Mouse (Mus musculus) stomach, embryonic 14.5 days (tissue): Measurements from ENCODE around the gene Sirt7. TPM values are rescaled to one million over a fixed set of nuclear protein-coding genes. Genes with fewer than 3 reads are reported as not detected.
A peak's percentile ranks its signal among the peaks of the same experiment; 100 is the strongest.

Source experiments
- ATAC-seq: fragments of 200-750 bp; cut with Nextera tagmentation; 2 replicates; pipeline ENCODE4 v1.8.0; 2017; ENCODE audit warnings: low read depth, moderate TSS enrichment; ENCODE audit not compliant: insufficient number of reproducible peaks, insufficient read depth, low FRiP score
- H3K27ac ChIP-seq: fragments of 300-500 bp; sonication (generic); 2 replicates; pipeline ENCODE4 v1.5.1; 2014; ENCODE audit warnings: mild to moderate bottlenecking, low read length, moderate library complexity, mixed read lengths
- H3K27me3 ChIP-seq: fragments of 300-500 bp; sonication (generic); 2 replicates; pipeline ENCODE4 v1.6.1; 2014; ENCODE audit warnings: low read length, control low read depth, mixed read lengths; ENCODE audit not compliant: control insufficient read depth, insufficient read depth
- H3K36me3 ChIP-seq: fragments of 300-500 bp; sonication (generic); 2 replicates; pipeline ENCODE4 v1.6.1; 2014; ENCODE audit warnings: mild to moderate bottlenecking, control low read depth, low read length, moderate library complexity, mixed read lengths; ENCODE audit not compliant: control insufficient read depth, insufficient read depth
- H3K4me1 ChIP-seq: fragments of 300-500 bp; sonication (generic); 2 replicates; pipeline ENCODE4 v1.6.1; 2014; ENCODE audit warnings: low read length, control low read depth, mixed read lengths; ENCODE audit not compliant: control insufficient read depth, insufficient read depth
- H3K4me2 ChIP-seq: fragments of 300-500 bp; sonication (generic); replicated peaks from 2 replicates; pipeline ENCODE4 v1.6.1; 2014; ENCODE audit warnings: low read depth, low read length, control low read depth
- H3K4me3 ChIP-seq: fragments of 300-500 bp; sonication (generic); 2 replicates; pipeline ENCODE4 v1.5.1; 2014; ENCODE audit warnings: low read depth, low read length, control low read depth
- H3K9ac ChIP-seq: fragments of 300-500 bp; sonication (generic); replicated peaks from 2 replicates; pipeline ENCODE4 v1.6.1; 2014; ENCODE audit warnings: low read depth, mild to moderate bottlenecking, control low read depth, low read length, moderate library complexity, mixed read lengths
- H3K9me3 ChIP-seq: fragments of 300-500 bp; sonication (generic); 2 replicates; pipeline ENCODE4 v1.6.1; 2016; ENCODE audit warnings: low read depth, low read length, control low read depth; ENCODE audit not compliant: control insufficient read depth
- WGBS: fragments of 180-500 bp; shearing (Covaris S2); extraction: QIAGEN DNeasy Blood & Tissue Kit; methylation state at CpG from one replicate; pipeline ENCODE4 v1.1.7; 2014; 5-methylcytosine and 5-hydroxymethylcytosine counted together
- polyA plus RNA-seq: library from polyadenylated mRNA; unstranded; fragments of >200 nt; fragmentation: Nextera tagmentation; extraction: Ambion mirVana; gene quantifications from 2 replicates; pipeline ENCODE4 v1.2.1, GENCODE M21; 2014

Sirt7 gene
- polyA plus RNA-seq, 1 experiment from 2014 or later = 36.1 TPM

DNA sequence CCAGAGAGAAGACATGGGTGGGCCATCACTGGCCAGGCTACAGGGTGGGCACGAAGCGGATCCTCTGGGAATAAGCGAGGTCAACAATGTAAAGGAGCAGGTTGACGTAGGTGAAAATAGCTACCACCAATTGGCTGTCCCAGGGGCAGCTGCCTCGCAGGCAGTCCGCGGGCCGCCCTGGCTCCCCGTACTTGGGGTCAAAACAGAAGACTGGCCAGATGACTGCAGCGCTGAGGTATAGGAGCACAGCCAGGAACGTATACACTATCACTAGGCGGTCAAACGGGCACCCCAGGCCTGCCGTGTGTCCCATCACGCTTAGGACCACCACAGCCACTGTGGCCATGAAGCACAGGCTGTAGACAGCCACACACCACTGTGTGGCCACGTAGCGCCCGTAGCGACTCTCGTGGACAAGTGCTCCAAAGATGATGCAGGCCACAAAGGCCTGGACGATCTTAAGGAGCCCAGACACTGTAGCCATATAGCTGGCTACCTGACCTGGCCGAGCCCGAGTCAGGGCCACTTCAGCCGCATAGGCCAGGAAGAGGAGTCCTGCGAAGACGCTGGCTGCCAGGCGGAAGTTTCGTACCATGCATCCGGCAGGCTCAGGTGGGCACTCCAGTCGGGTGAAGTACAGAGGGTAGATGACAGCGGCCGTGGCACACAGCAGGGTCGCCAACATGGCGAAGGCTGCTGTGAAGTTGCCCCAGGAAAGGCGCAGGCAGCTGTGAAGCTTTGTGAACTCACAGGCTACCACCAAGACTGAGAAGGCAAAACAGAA is 22.2 kb upstream of the Sirt7 start:
- no peaks in the 10 kb centered on the region for H3K27me3 ChIP-seq
- ATAC-seq = no peak
- H3K27ac ChIP-seq = no peak overlapping the region
- H3K4me2 ChIP-seq = peak overlapping the region; percentile 27; the same call in 1 of the 2 replicates
- no peaks in the 10 kb centered on the region for H3K36me3 ChIP-seq
- H3K4me3 ChIP-seq = no peak overlapping the region
- no peak overlapping the region for H3K9ac ChIP-seq
- H3K9me3 ChIP-seq = no peaks in the 10 kb centered on the region
- WGBS = 77% methylated on average over 35 of the region's 35 CpGs
- H3K4me1 ChIP-seq = peaks cover 18% of the 10 kb centered on the region

DNA sequence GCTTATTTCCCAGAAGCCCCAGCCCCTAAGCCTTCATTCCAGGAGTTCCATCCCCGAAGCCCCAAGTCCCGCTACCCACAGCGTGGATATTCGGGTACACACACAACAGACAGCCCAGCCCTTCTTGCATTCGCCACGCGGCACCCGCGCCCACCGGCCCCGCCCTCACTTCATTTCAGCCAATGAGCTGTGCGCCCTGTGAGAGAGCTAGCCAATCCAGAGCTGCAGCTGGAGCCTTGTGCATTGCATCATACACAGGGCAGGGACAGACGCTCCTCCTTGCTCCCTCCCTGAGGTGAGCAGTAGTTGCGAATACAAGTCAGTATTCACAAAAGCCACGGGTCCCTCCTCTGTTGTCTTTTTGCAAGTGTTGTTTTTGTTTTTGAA is 18.6 kb upstream of the Sirt7 start, which contains the start of gene Pycr1:
Gene Pycr1 (minus strand): TSS at position 169 of the 387 bp plus-strand sequence.
- Histone ChIP-seq H3K27me3 (no peaks in the 10 kb centered on the region), H3K9me3 (no peaks in the 10 kb centered on the region), H3K36me3 (no peaks in the 10 kb centered on the region), H3K4me3 (peak within 1 kb of the TSS; percentile 43), H3K27ac (peak within 1 kb of the TSS; percentile 27; the same call in 1 of the 2 replicates), H3K4me2 (peak within 1 kb of the TSS; percentile 94), H3K4me1 (peaks cover 20% of the 10 kb centered on the region), H3K9ac (peak within 1 kb of the TSS; percentile 63)
- ATAC-seq = peak; percentile 100
- WGBS = under 1% methylated on average over 15 of the region's 15 CpGs

DNA sequence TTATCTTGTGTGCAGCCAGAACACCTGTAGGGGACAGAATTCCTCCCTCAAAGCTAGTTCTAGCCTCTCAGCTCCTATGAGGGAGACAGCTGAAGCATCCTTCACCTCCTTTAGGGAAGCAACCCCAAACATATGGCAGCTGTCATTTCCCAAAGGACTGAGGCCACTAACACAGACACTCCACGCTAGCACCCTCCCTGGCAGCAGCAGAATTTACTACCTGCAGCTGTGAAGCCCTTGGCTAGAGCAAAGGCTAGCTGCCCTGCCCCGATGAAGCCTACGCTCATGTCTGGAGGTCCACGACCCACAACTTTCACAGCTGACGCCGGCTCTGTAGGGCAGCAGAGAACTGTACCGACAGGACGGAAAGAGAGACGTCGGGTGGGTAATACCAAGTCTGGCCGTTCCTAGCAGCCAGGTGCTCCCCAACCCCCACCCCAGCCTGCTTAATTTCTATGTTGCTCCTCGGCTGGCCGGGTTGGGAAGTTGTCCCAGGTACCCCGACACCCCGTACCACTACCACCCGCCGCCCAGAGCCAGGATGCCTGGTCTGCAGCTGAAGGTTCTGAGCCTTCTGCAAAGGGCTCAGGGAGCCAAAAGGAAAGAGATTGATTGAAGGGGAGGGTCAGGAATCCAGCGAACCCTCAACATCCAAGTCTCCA is 18.0 kb upstream of the Sirt7 start:
- Histone ChIP-seq H3K9ac (peak overlapping the region; percentile 63), H3K4me3 (peak overlapping the region; percentile 43), H3K36me3 (no peaks in the 10 kb centered on the region), H3K4me2 (peak overlapping the region; percentile 94), H3K27ac (peak overlapping the region; percentile 27; the same call in 1 of the 2 replicates), H3K27me3 (no peaks in the 10 kb centered on the region), H3K9me3 (no peaks in the 10 kb centered on the region), H3K4me1 (peaks cover 17% of the 10 kb centered on the region)
- under 1% methylated on average over 18 of the region's 18 CpGs for WGBS
- ATAC-seq = peak; percentile 35

DNA sequence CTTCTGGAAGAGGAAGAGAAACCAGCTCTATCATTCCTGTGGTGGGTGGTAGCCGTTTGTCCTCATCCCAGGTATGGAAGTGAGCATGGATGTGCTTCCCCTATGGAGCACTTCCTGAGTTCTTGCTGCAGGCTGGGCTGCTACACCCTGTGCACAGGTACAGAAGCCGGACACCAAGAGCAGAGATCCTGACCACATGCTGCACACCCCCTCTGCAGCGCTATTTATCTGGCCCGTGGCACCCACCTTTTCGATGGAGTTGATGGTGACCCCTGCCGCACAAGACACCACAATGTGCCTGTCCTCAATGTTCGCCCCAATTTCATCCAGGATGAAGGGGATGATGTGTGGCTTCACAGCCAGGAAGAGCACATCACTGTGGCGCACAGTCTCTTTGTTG is 16.8 kb upstream of the Sirt7 start:
- Histone ChIP-seq H3K27me3 (no peaks in the 10 kb centered on the region), H3K36me3 (no peaks in the 10 kb centered on the region), H3K9ac (no peak overlapping the region), H3K4me2 (no peak overlapping the region; the same call in 1 of the 2 replicates), H3K27ac (no peak overlapping the region), H3K4me1 (peaks cover 13% of the 10 kb centered on the region), H3K4me3 (no peak overlapping the region), H3K9me3 (no peaks in the 10 kb centered on the region)
- WGBS = 81% methylated on average over 8 of the region's 8 CpGs
- ATAC-seq = no peak

DNA sequence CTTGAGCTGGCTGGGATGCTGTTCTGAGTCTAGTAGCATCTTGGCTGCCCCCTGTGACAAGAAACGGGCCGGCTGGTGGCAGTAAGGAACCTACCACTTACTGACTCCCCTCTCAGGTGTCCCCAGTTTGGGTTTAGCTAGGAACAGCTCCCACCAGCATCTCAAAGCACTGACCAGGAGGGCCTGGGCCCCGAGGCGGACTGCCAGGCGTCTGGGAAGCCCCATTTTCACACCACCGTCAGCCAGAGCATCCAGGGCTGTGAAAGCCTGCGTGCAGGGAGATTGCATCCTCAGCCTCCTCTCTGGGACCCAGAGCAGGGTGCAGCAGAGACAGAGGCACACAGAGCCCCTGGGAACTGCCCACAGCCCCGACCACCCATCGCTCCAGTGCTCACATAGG is 16.2 kb upstream of the Sirt7 start:
- H3K27me3 ChIP-seq = no peaks in the 10 kb centered on the region
- WGBS = 58% methylated on average over 9 of the region's 9 CpGs
- H3K9ac ChIP-seq = no peak overlapping the region

DNA sequence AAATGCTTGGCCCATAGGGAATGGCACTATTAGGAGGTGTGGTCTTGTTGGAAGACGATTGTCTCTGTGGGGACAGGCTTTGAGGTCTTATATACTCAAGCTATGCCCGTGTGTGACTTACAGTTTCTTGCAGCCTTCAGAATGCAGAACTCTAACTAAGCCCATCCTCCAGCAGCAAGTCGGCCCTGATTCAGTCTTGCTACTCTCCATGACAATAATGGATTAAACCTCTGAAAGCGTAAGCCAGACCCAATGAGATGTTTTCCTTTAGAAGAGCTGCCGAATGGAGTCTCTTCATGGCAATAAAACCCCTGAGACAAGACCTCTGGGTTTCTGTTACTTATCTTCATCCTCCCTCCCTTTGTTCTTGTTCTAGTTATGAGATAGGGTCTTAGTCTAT is 9.8 kb upstream of the Sirt7 start:
- 85% methylated on average over 5 of the region's 5 CpGs for WGBS
- Histone ChIP-seq H3K4me1 (peaks cover 27% of the 10 kb centered on the region), H3K4me2 (no peak overlapping the region), H3K27me3 (no peaks in the 10 kb centered on the region), H3K36me3 (no peaks in the 10 kb centered on the region), H3K4me3 (no peak overlapping the region), H3K9me3 (no peaks in the 10 kb centered on the region), H3K27ac (no peak overlapping the region), H3K9ac (no peak overlapping the region)
- ATAC-seq = no peak

More for the DNA sequence above, 16.2 kb upstream of the Sirt7 start:
- no peak for ATAC-seq
- H3K4me1 ChIP-seq = peaks cover 13% of the 10 kb centered on the region
- H3K9me3 ChIP-seq = no peaks in the 10 kb centered on the region
- no peak overlapping the region for H3K4me3 ChIP-seq
- no peak overlapping the region for H3K4me2 ChIP-seq
- no peaks in the 10 kb centered on the region for H3K36me3 ChIP-seq
- H3K27ac ChIP-seq = no peak overlapping the region

DNA sequence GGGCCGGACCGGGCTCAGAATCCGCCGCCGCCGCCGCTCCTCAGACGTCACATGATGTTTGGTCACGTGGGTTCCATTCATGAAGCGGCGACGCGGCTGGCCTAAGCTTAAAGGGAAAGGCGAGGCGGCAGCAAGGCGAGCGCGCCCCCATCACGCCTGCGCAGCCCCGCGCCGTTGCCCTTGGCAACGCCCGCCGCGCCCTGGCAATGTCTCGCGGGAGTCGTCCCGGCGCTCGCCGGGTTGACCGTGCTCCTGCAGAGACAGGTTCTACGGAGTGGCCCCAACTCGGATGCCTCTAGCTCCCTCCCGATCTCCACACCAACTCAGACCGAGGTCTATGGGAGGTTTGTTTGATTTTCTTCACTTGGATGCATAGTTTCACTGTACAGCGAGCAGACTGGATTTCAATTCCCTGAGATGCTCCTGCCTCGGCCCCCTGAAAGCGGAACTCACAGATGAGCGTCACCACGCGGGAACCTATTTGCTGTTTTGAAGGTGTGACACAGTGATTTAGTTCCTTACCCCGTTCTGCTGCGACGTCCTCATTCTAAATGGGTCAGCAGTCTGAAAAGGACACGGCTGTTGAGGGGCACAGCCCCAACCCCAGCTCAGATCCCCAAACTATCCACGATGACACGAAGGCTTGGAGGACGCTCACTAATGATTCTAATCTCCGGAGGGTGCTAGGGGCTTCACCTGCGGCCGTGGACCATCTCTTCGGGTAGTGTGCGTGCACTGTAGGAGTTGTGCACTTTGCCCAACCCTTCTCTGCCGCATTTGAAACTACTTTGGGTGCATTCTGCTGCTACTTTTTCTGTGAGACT is 8.7 kb upstream of the Sirt7 start, which contains the start of gene Mafg:
Gene Mafg (minus strand): TSS at position 81 of the 824 bp plus-strand sequence.
- H3K9me3 ChIP-seq = no peaks in the 10 kb centered on the region
- WGBS = 12% methylated on average over 58 of the region's 58 CpGs
- H3K4me2 ChIP-seq = peak within 1 kb of the TSS; percentile 81
- peak within 1 kb of the TSS; percentile 92 for H3K4me3 ChIP-seq
- peak within 1 kb of the TSS; percentile 86 for H3K27ac ChIP-seq
- H3K4me1 ChIP-seq = peaks cover 30% of the 10 kb centered on the region
- no peaks in the 10 kb centered on the region for H3K27me3 ChIP-seq
- H3K36me3 ChIP-seq = peaks cover 8% of the 10 kb centered on the region; the same call in 1 of the 2 replicates
- ATAC-seq = peak; percentile 85
- peak within 1 kb of the TSS; percentile 92 for H3K9ac ChIP-seq
